Mouse (Mus musculus) WW6 (cell line): ENCODE data around the gene Fbxl17.

Experiments
- DNase-seq: peaks from one replicate; pipeline ENCODE4 v3.0.0-alpha.2; 2013; ENCODE audit warnings: low read depth, low spot score

Fbxl17 gene

DNA sequence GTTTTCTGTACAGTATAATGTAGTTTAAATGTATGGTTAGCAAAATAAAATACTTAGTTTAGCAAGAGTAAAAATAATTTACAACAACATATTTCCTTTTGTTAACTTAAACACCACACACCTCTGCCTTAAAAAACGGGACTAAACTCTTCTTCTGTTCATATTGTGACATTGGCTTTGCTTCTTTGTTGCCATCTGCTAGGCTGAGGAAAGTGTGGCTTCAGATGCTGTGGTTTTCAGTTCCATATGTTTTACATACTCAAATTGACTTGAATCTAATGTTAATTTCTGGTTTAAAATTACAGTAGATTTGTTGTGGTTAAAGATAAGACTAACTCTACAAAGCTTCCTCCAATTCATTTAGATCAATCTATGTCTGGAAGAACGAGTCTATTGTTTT lies 218.8 kb downstream of the Fbxl17 start:
- no peak for DNase-seq

DNA sequence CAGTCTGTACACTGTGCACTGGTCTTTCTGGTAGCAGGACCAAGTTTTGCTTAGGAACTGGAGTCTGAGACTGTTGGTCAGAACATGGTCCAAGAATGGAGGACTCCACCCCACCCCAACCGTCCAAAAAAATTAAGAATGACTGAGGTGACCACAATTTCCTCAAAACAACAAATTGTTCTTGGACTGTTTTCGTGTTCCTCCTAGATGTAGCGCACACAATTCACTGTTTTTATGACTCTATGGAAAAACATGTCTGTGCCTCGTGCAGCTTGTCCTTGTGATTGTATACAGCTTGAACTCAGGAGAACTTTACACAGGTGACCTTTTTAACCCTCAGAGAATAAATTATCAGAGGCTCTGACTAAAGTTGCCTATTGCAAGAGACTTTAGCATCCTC lies 220.7 kb downstream of the Fbxl17 start:
- no peak for DNase-seq

DNA sequence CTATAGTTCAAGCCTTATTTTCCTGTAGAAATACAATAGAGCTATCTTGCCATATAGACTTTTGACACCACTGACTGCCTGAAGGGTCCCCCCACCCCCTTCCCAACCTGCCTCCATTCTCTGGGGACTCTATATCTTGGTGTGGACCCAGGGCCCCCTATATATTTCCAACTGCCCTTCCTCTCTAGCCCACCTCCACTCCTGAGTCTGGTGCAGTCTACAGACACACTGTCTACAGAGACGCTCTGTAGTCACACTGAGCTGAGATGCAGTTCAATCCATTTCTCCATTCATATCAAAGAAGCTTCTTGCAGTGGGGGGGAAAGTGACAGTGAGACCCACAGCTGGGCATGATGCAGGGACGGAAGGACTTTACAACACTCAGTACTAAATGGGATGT lies 226.5 kb downstream of the Fbxl17 start:
- no peak for DNase-seq

DNA sequence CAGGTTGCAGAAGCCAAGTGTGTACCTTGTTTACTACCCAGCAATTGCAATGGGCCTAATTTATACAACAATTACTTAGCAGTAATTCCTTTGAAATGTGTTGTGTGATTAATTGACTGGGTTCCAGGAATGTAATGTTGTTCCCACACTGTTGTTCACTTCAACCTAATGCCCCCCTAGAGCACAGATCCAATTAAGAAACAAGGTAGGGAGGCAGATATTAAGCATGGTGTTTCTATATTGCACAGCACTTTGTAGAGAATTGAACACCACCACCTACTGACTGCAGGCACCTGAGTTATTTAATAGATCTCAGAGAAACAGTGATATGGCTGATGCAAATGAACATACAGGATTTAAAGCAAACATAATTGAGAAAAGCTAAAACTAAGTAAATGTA lies 226.9 kb downstream of the Fbxl17 start:
- DNase-seq, result no peak

DNA sequence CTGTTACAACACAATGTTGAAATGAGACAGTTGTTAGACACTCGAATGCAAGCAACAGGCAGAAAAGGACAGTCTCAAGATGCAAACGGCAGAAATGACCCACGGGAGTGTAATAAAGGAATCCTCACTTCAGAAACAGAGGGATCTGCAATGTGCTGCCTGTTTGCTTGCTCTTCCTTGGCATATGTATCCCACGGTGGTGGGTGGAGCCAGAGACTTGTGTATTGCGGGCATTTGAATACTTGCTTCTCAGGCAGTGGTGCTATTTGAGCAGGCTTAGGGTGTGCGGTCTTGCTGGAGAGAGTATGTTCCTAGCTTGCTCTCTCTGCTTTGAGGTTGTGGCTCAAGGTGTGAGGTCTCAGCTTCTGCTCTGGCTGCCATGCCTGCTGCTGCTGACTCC lies 228.8 kb downstream of the Fbxl17 start:
- DNase-seq, result no peak

DNA sequence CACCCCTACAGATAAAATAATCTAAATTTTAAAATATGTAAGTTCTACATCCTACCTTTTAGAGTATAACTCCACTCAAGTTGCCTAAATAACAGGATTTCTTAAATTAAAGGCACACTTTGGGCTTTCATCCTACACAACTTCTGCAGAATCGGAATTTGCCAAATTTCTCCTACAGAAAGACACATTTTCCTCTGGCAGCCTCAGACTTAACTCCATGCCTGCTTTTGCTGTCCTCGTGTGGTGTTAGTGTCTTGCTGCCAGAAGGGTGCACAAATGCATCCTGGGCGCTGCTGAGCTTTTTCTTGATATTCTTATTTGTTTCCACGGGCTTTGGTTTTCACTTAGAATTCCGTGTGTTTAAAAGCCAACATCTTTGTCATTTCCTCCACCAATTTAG lies 229.3 kb downstream of the Fbxl17 start:
- DNase-seq, result no peak

DNA sequence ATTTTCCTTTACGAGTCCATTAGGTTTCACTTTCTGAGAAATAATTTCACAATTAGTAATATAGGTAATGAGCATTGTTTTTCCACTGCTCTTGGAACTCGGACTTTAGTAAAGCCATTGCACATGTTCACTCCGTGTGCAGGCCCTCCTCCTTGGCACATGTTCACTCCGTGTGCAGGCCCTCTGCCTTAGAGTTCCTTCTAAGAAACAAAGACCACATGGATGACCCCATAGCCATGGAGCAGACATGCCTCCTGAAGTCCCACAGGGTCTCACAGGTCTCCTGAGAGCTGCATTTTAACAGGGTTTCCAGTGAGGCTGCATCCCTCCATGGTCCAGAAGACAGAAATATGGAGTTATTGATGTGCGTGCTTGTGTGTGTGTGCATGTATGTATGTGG lies 237.1 kb downstream of the Fbxl17 start:
- DNase-seq, result no peak

DNA sequence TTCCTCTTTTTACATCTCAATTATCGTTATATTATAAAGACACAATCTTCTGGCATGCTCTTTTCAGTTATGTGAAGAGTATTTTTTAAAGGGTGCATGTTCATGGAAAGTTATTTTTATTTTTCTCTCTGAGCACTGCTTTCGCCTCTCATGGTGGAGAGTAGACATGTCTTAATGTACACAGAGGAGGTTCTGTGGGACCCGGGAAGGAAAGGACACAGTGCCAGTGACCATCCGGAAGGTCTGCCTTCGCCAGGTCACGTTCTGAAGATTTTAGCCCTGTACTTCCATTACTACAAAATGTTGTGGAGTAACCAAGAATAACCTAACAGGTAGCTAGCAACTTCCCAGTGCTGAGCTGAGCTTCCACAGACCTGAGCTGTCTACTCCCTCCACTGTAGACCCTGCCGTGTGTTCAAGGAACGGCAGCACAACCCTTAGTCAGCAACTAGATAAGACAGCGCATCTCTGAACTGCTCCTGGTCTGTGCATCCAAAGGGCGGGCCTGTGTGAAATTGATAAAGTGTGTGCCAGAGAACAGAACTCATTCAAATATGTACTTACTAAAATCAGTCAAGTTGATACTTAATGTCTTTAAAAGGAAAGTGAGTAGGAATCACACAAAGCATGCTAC lies 238.2 kb downstream of the Fbxl17 start:
- no peak for DNase-seq

DNA sequence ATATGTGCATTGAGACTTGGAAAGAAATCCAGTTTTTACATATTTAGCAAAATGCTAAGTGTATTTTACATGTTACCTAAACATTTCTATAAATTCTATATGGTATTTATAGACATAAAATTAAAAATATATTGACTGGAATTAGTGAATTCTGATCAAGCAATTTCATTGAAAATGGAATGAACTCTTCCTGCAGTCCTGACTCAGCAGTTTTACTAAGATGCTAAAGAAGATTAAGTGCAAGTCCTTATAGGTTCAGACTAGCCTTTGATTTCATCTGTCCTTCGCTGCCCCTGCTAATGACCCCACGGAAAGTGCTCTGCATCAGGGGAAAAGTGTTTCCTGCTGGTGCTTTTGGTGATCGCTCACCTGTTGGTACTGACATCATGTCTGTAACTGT lies 240.7 kb downstream of the Fbxl17 start:
- no peak for DNase-seq

DNA sequence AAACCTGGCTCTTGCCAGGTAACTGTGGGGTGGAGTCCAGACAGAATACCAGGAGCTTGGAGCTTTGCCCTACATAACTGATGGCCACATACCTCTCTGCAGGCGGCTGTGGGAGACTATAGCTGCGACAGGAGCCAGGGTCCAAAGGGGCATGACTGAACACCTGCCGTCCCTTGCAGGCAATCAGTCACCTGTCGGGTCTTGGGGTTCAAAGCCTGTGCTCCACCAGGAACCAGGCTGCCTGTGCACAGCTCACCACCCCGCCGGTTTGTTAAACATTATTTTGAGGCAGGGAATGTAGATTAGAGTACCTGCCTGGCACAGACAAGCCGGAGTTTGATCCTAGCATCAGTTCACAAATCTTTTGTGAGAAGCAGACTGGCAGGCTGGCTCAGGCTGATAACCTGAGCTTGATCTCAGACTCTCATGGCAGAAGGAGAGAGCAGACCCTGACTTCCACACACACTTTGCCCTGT lies 253.6 kb downstream of the Fbxl17 start:
- DNase-seq, result no peak

DNA sequence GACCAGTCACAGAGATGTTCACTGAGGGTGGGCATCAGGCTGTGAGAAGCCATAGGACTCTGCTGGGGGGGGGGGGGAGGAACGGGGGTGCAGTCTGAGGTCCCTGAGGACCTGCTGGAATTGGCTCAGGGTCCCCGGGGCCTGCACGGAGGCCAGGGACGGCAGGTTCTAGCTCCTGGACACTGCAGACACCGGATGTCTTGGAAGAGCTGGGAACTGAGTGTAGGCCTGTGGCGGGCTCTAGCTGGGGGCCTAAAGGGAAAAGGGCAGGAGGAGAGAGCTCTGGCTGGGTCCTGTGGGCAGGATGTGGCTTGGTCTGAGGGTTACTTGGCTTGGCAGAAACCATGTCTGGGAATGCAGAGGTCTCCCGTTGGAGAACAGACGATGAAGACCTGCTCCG lies 254.3 kb downstream of the Fbxl17 start:
- no peak for DNase-seq

DNA sequence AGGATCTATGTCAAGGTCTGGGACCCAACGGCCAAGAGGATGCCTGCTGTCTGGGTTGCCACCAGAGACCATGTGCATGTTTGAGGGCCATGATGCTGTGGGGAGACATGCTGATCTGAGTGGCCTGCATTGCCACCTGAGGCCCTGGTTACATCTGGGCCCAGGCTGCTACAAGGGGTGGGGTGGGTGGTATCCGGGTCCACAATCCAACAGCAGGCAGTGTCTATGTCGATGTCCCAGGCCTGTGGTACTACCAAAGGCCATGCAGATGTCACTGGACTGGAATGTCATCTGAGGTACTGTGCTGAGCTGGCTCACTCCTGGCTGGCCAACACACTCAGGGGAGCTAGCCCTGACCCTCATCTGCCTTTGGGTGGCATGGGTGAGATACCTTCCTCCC lies 257.1 kb downstream of the Fbxl17 start:
- no peak for DNase-seq

DNA sequence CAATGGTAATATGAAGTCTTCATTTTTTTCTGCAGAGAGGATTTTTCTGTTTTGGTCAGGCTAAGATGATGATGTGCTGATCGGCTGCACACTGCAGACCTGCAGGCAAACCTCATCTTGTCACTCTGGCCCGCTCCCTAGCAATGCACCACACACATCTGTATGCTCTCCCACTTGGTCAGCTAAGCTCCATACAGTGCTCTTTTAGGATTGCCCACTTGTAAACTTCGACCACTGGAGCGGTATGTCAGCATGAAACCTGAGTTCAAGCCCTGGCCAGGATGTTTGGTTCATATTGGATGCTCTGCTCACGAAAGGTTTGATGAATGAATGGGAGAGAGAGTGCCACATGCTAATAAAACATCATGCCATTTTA lies 259.1 kb downstream of the Fbxl17 start:
- DNase-seq, result no peak

DNA sequence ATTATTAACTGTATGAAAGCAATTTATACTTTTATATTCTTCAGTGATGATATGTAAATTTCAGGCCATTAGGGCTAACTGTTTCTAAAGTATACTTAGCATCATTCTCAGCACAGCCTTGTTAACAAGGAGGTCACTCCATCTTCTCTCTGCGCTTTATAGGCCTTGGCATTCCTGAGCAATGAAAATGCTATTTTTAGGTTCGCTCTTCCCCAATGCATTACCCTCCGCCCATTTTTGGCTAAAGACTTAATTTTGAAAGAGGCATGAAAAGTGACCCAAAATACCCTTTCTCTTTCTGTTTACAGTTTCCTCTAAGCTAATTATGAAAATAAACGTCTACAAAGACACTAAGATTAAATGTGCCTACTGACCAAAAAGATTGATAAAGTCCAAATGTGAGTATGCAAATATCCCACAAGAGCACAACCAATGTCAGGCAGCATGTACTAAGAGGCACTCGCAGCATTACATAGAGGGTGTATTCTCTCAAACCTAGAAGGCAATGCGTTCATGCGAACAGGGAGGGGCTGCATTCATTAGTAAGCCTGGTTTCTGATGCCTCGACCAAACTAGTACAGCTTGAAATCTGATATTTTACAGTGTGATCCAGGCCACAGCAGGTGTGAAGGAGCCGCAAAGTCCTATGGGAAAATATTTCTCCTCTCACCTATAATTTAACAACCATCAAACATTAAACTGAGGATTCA lies 259.6 kb downstream of the Fbxl17 start:
- DNase-seq, result no peak

DNA sequence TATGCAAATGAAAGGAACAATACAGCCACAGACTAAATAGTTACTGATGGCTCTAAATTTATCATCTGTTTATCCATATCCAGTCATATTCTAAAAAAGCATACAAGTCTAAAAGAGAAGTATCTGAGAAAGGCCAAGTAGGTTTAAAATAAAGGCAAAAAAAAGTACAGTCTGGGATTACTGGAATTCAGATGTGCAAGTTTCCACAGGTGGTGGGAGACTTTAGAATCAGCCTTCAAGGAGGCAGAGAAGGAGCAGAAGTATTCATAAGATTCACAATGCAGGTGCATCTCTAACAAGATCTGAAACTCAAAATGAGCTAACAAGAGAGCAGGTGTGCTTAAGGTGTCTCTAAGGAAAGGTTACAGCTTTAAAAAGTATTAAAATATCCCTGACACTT lies 263.0 kb downstream of the Fbxl17 start:
- DNase-seq, result no peak

DNA sequence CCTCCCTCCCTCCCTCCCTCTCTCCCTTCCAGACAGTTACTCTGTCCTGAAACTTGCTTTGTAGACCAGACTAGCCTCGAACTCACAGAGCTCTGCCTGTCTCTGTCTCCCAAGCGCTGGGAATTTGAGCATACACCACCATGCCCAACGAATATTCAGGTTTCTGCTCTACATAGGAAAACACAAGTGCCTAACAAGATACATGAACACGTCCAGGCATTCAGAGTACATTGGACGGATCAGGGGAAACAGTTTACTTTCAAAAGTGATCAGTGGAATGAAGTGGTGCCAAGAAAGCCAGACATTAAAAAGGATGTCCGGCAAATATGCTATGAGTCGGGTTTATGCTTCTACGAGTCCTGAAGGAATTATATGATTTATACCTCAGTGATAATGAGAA lies 263.6 kb downstream of the Fbxl17 start:
- DNase-seq, result no peak

DNA sequence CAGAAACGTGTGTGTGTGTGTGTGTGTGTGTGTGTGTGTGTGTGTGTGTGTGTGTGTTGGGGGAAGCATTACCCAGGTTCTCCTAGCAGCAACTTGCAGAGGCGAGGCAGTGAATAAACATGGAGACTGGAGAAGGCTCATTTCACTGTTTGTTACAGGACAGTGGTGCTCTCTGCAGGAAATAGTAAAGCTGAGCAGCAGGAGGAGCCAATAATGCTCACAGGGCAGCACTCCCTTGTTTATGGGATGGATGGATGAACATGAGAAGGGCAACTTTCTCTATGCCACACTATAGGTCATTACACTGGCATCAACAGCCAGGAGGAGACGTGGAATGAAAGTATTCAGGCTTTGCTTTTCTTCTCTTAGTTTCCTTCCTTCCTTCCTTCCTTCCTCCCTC lies 264.0 kb downstream of the Fbxl17 start:
- no peak for DNase-seq

DNA sequence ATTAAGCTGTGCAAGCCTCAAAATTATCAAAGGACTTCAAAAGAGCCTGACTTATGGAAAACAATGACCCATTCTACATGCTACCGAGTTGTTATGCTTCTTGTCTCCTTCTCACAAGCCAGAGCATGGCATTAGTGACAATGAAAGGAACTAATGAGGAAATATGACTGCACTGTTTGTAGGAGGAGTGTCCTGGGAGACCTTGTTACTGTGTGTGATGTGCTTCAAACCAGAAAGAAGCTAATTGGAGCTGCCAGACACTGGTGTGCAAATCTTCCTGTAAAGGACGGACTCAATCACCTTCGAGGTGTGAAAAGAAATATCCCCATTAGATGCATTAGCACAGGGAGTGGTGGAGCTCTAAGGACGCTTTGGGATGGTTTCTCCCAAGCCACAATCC lies 270.7 kb downstream of the Fbxl17 start:
- no peak for DNase-seq

DNA sequence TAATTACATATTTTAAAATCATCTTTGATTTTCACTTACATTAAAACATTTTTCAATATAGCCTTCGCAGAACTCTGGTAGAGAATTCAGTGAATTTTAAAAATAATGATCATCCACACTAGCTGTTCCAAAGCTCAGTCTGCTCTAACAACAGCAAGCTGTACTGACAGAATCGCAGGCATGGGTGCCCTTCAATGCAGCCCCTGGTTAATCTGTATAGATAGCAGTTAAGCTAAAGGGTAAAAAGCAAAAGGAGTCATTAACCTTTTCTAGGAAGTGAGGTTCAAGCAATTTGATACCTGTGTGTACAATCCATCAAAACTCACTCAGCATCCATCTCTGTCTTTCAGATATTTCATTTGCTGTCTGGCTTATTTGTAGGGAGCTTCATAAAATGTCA lies 273.4 kb downstream of the Fbxl17 start:
- DNase-seq, result no peak

DNA sequence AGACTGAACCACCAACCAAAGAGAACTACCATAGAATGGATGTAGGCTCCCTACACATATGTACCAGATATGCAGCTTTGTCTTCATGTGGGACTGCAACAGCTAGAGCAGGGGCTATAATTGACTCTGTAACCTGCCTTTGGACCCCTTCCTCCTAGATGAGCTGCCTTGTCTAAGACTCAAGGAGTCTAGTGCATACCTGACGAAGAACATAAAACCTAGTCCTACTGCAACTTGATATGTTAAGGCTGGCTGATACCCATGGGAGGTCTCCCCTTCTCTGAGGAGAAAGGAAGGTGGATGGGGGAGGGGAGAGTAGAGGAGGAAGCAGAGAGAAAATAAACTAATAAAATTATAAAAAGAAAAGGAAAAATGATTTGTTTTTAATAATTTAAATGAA lies 273.9 kb downstream of the Fbxl17 start:
- no peak for DNase-seq

DNA sequence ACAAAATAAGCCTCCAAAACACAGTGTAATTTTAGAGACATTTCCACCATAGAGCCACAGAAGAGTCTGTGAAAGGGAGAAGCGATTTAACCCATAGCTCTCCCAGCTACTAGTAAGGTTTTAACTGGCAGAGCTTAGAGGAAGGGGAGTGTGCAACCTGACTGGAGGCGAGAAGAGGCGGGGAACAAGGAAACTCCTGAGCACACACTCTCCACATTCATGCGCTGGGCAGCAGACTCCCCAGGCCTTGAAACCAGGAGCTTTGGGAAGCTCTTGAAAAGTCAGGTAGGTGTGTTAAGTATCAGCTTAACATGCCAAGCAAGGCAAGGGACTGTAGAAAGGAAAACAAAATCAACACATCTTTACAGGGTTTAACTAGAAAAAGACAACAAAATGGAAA lies 276.1 kb downstream of the Fbxl17 start:
- no peak for DNase-seq

DNA sequence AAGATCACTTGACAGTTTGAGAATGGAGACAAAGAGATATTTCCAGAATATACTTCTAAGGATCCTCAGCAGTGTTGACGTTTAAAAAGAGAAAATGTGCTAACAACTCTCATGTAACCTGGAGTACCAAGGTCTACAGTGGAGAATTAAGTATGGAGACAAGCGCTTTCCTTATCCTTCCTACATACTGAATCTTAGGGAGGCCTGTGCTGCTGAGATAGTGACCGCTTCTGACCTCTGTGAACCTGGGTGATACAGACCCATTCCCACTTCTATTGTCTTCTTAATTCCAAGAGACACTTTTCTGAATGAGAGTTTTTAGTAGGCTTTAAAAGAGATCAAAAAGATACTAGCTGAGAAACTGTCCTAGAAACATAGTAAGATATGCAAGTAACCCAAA lies 278.2 kb downstream of the Fbxl17 start:
- DNase-seq, result no peak

DNA sequence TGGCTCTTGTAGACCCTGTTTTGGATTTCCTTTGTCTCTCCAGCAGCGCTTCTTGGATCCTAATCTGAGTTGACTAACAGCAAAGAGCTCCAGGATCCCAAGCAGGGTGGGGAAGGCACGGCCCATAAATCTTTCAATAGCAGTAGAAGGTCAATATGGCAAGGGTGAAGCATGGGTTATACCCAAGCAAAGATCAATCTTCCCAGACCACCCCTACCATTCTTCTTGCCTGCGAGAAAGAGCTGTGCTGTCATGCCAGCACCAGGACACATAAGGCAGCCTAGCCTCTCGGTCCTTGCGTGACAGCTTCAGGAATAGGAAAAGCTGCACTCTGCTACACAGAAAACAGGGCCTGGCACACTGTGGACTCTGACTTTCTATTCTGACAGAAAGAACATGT lies 279.0 kb downstream of the Fbxl17 start:
- no peak for DNase-seq

DNA sequence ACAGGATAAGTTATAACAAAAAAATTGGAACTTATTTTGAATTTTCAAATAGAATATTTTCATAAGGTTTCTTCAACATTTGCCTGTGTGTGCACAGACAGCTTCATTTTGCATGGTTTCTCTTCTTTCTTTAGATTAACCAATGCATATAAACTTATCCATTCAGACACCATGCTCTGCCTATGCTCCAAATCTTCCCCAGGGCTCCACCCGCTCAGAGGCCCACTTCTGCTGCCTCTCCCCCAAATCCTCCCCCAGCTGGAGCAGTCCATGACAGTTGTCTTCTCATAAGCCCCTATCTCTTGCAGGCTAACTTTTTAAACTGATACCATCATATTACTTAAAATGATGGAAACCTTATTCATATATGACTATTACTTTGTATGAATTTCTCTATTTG lies 282.8 kb downstream of the Fbxl17 start:
- DNase-seq, result no peak
